Mouse (Mus musculus) gastrocnemius, adult 2 months (tissue): ENCODE data around the gene Gm29666. TPM values are rescaled to one million over a fixed set of nuclear protein-coding genes. Genes with fewer than 3 reads are reported as not detected.

Experiments
- DNase-seq: peaks from one replicate; pipeline ENCODE4 v3.0.0; 2022
- H3K27ac ChIP-seq: fragments of 200-600 bp; 2 replicates; pipeline ENCODE4 v1.8.1; 2022; ENCODE audit warnings: mild to moderate bottlenecking
- H3K4me3 ChIP-seq: fragments of 200-600 bp; 2 replicates; pipeline ENCODE4 v1.8.1; 2022; ENCODE audit warnings: mild to moderate bottlenecking, moderate library complexity
- CTCF ChIP-seq: fragments of 200-600 bp; IDR thresholded peaks from 2 replicates; pipeline ENCODE4 v1.8.1; 2022; ENCODE audit warnings: antibody characterized with exemption, mild to moderate bottlenecking, moderate library complexity
- intact Hi-C: fragments of 180-260 bp; cut with DNase I; formaldehyde crosslinking; loops from one replicate; pipeline ENCODE4 v1.15.1; 2025
- long read RNA-seq, 2 experiments: library from polyadenylated mRNA; stranded (forward); transcript quantifications; one replicate each; pipeline ENCODE4 v2.0.0; 2021
- total RNA-seq, 2 experiments: library from RNA; stranded (reverse); gene quantifications; 2 replicates each; pipeline ENCODE4 v1.2.3; 2021

Gm29666 gene
- total RNA-seq, result under 1 TPM; 0.20 to 0.28 TPM
- long read RNA-seq, experiment 1, result 0 reads
- long read RNA-seq, experiment 2, partial matches to known transcripts, result 0 of 2 reads
- long read RNA-seq, experiment 2, other reads (novel, unspliced or antisense), result 2 of 2 reads

GRCm38 (mm10) chr15:84919938-84920337 lies at the start of gene Gm29666:
Gene Gm29666 (minus strand): TSS chr15:84920038.
- intact Hi-C loops, result loop anchor here (5.0 kb wide), 2 partner anchors 63 to 67 kb away; partner anchors contain the start of genes 5031439G07Rik and Phf21b
- no peak within 1 kb of the TSS for H3K4me3 ChIP-seq
- no peak for DNase-seq
- H3K27ac ChIP-seq, result no peak within 1 kb of the TSS
- no peak for TF ChIP-seq CTCF

GRCm38 (mm10) chr15:84968534-84968933 lies 48.7 kb upstream of the Gm29666 start:
- no peak for TF ChIP-seq CTCF
- no peak overlapping the region for H3K4me3 ChIP-seq
- peak overlapping the region; percentile 57; the same call in 1 of the 2 replicates for H3K27ac ChIP-seq
- no peak for DNase-seq
- intact Hi-C loops, result no loop called here

- no peak overlapping the region for H3K27ac ChIP-seq
- intact Hi-C loops, result no loop called here
- no peak overlapping the region for H3K4me3 ChIP-seq
- DNase-seq, result peak; percentile 70
- TF ChIP-seq CTCF, result no peak
Measured at GRCm38 (mm10) chr15:84965575-84966360, 45.9 kb upstream of the Gm29666 start.

GRCm38 (mm10) chr15:84964771-84965170 lies 44.9 kb upstream of the Gm29666 start:
- no peak overlapping the region for H3K27ac ChIP-seq
- H3K4me3 ChIP-seq, result no peak overlapping the region
- DNase-seq, result no peak
- no peak for TF ChIP-seq CTCF
- intact Hi-C loops, result no loop called here

GRCm38 (mm10) chr15:84962518-84962917 lies 42.7 kb upstream of the Gm29666 start:
- Histone ChIP-seq H3K27ac (no peak overlapping the region), H3K4me3 (no peak overlapping the region)
- intact Hi-C loops, result no loop called here
- no peak for TF ChIP-seq CTCF
- DNase-seq, result no peak

GRCm38 (mm10) chr15:84960692-84961091 lies 40.9 kb upstream of the Gm29666 start:
- intact Hi-C loops, result no loop called here
- peak; percentile 52 for DNase-seq
- Histone ChIP-seq H3K27ac (no peak overlapping the region), H3K4me3 (no peak overlapping the region)
- no peak for TF ChIP-seq CTCF

- intact Hi-C loops, result no loop called here
- TF ChIP-seq CTCF, result no peak
- DNase-seq, result no peak
- Histone ChIP-seq H3K27ac (no peak overlapping the region), H3K4me3 (no peak overlapping the region)
Measured at GRCm38 (mm10) chr15:84959891-84960290, 40.1 kb upstream of the Gm29666 start.

- H3K4me3 ChIP-seq, result no peak overlapping the region
- intact Hi-C loops, result no loop called here
- no peak for TF ChIP-seq CTCF
- DNase-seq, result no peak
- no peak overlapping the region; the same call in 1 of the 2 replicates for H3K27ac ChIP-seq
Measured at GRCm38 (mm10) chr15:84958331-84958730, 38.5 kb upstream of the Gm29666 start.

- intact Hi-C loops, result no loop called here
- no peak for DNase-seq
- TF ChIP-seq CTCF, result no peak
Measured at GRCm38 (mm10) chr15:84957851-84958250, 38.0 kb upstream of the Gm29666 start.

GRCm38 (mm10) chr15:84953259-84953658 lies 33.4 kb upstream of the Gm29666 start:
- TF ChIP-seq CTCF, result no peak
- peak; percentile 40 for DNase-seq
- H3K4me3 ChIP-seq, result no peak overlapping the region
- no peak overlapping the region for H3K27ac ChIP-seq
- intact Hi-C loops, result no loop called here

More at GRCm38 (mm10) chr15:84957851-84958250, 38.0 kb upstream of the Gm29666 start:
- Histone ChIP-seq H3K4me3 (no peak overlapping the region), H3K27ac (peak overlapping the region; percentile 20)

GRCm38 (mm10) chr15:84950053-84950452 lies 30.2 kb upstream of the Gm29666 start:
- intact Hi-C loops, result no loop called here
- Histone ChIP-seq H3K27ac (no peak overlapping the region), H3K4me3 (no peak overlapping the region)
- DNase-seq, result no peak
- no peak for TF ChIP-seq CTCF

GRCm38 (mm10) chr15:84948990-84949389 lies 29.2 kb upstream of the Gm29666 start:
- no peak for DNase-seq
- intact Hi-C loops, result no loop called here
- H3K27ac ChIP-seq, result no peak overlapping the region
- no peak overlapping the region for H3K4me3 ChIP-seq
- TF ChIP-seq CTCF, result no peak

GRCm38 (mm10) chr15:84944319-84944718 lies 24.5 kb upstream of the Gm29666 start:
- no peak overlapping the region for H3K27ac ChIP-seq
- DNase-seq, result peak; percentile 9

More at GRCm38 (mm10) chr15:84944319-84944718, 24.5 kb upstream of the Gm29666 start:
- no peak for TF ChIP-seq CTCF
- intact Hi-C loops, result no loop called here
- H3K4me3 ChIP-seq, result no peak overlapping the region
